Mouse (Mus musculus) cerebellum, adult 11-12 months (tissue): ENCODE measurements around the gene Nmnat3.

Experiments used
- DNase-seq: peaks from one replicate; pipeline ENCODE4 v3.0.0; 2022

The Nmnat3 gene

GRCm38 (mm10) chr9:98424291-98424690 lies 137.1 kb downstream of the Nmnat3 start:
- DNase-seq: no peak

- no peak for DNase-seq
Measured at GRCm38 (mm10) chr9:98424725-98425210, 137.5 kb downstream of the Nmnat3 start.

DNA sequence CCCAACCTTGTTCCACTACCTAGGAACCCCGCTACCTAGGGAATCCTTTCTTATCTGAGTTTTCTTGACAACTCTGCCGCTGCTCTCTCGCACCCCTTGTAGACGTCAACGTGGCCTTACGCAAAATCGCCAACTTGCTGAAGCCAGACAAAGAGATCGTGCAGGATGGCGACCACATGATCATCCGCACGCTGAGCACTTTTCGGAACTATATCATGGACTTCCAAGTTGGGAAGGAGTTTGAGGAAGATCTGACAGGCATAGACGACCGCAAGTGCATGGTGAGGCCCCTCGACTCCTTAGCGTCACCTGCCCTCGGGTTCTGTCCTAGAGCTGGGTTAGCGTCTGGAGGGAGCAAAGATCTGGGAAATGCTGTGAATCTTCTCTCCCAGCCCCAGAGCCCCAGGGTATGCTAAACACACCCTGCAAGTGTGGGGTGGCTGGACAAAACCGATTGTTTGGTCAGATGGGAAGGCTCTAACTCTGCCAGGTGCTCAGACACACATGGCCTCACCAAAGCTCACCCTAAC lies 138.2 kb downstream of the Nmnat3 start:
- DNase-seq: no peak

- DNase-seq: no peak
Measured at GRCm38 (mm10) chr9:98427906-98428517, 140.8 kb downstream of the Nmnat3 start.

DNA sequence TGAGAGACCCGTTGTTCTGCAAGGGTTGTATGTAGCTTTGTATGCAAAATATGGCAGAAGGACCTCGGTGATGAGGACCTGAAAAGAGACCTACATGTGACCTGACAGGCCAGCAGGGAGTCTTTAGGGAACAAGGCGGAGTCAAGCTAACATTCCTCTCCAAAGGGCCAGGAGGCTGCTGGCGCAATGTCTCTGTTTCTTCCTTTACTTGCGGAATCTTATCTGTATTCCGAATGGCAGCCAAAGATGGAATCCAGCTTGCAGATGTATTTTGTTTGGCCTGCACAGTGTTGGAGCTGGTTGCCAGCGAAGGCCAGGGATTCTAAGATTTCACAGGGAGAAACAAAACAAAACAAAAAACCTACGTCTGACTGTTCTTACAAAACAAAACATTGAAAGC lies 141.5 kb downstream of the Nmnat3 start:
- no peak for DNase-seq

DNA sequence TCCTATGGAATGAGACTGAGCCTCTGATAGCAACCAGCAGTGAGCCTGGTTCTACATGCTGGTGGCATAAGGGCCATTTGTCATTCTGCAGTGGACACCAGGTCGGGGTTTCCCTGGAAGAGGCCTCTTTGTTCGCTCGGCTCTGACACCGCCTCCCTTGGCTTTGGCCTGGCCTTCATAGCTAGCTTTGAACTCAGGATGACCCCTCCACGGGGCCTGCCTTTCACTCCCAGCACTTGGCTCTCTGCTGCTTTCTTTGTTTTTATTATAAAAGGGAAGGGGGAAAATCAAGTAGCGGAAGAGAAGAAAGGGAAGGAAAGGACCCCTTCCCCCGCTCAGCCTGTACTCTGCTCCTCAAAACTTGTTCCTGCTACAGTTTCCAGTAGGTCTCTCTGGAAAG lies 142.6 kb downstream of the Nmnat3 start:
- DNase-seq: no peak

- DNase-seq: no peak
Measured at GRCm38 (mm10) chr9:98430528-98430927, 143.3 kb downstream of the Nmnat3 start.

- no peak for DNase-seq
Measured at GRCm38 (mm10) chr9:98433021-98433420, 145.8 kb downstream of the Nmnat3 start.

GRCm38 (mm10) chr9:98433956-98434588 lies 146.8 kb downstream of the Nmnat3 start:
- DNase-seq: no peak

GRCm38 (mm10) chr9:98437819-98438218 lies 150.6 kb downstream of the Nmnat3 start:
- DNase-seq: no peak

DNA sequence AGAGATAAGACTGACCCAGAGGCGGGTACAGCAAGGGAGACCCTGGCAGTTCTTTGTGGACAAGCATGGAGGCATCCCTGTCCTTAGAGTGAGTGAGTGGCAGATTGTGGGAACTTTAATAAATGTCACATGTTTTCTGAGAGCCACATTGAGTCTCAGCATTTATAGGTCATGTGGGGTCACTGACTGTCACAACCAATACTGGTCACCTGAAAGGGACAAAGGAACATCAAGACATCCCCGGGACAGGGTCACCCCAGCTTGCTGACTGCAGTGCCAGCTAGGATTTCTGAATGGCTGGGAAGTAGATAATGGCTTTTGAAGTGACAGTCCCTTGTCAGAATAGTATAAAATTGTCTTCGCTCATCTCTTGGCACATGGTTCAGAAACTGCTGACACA lies 151.9 kb downstream of the Nmnat3 start:
- no peak for DNase-seq

GRCm38 (mm10) chr9:98442638-98443037 lies 155.4 kb downstream of the Nmnat3 start:
- DNase-seq: no peak

DNA sequence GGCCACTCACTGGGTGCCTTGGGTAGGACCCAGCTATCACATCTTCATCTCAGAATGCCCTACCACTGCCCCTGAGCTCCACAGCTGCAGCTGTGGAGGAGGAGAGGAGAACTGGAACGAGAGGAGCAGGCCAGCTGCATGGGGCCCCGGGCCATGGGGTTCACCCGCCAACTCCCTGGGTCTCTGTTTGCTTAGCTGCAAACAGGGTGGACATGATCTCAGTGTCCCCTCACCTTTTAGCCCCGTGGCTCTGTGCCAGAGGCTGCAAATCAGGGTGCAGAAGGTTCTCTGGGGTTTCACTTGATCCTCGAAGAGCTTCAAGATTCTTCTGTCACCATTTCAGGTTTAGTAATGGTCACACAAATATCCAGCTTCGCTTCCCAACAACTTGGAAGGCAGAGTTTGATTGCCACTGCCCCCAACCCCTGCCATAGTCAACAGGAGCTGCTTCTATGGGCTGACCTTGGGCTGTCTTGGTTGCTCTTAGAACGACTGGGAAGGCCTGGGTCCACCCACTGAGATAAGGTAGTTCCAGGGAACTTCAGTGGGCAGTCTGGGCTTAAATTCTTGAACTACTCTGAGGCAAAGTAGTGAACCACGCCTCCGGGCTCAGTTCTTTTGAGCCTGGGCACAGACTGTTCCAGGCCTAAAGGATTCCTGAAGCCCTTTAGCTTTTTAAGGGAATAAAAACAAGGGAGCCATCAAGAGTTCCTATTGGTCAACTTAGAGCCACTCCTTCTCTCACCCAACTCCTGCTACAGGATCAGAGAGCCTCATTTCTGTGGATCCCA lies 158.3 kb downstream of the Nmnat3 start:
- no peak for DNase-seq

- DNase-seq: no peak
Measured at GRCm38 (mm10) chr9:98450976-98451375, 163.7 kb downstream of the Nmnat3 start.

DNA sequence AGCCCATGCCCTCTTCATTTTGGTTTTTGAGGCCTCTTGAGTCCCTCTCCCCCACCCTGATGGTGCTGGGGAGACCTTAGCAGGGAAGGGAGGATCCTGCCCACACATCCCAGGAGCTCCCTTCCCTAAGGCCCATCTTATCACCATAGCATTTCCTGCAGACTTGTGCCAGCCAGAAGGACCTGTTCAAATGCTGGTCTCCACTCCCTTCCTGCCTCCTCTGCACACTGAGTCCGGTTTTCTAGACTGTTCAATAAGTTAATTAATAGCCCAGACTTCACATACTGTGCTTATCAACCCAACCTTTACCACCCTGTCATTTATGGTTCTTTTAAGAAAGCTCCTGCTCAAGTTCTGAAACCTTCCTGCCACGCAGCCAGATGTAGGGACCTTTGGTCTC lies 179.5 kb downstream of the Nmnat3 start:
- DNase-seq: no peak
